Mouse (Mus musculus): ENCODE data around the gene Asic2.

- no peak for TF ChIP-seq TAL1 (IDR thresholded peaks at IDR 0.05; ENCODE audit: low read length)
- TF ChIP-seq GATA1 (IDR thresholded peaks at IDR 0.05; ENCODE audit: low read length) = no peak
Measured at GRCm38 (mm10) chr11:81636356-81636755, 331.9 kb downstream of the Asic2 start.
